Mouse (Mus musculus): ENCODE data around the gene Olfr220. TPM values are rescaled to one million over a fixed set of nuclear protein-coding genes. Genes with fewer than 3 reads are reported as not detected.
A peak's percentile ranks its signal among the peaks of the same experiment; 100 is the strongest.

The Olfr220 gene
- total and polyA plus RNA-seq, 2 experiments from 2014 or later, result not detected

DNA sequence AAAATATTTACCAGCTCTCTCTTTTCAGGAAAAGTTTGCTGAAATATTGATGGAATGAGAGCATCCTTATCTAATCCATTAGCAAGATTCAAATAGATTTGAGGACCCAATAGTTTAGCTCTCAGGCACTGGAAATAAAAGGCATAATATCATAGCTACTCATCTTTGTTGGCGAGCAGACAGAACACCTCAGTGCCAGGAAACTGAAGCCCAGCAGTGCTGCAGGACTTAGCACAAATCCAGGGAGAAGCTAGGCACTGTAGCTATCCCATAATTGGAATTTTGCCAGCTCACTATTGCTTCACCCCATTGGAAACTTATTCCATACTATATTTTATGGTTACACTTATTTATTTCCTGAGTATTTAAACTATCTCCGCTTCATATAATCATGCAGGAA, 13.2 kb downstream of the Olfr220 start:
- Histone ChIP-seq H3K9me3 (ENCODE audit: low read length) (no peaks in the 10 kb centered on the region), H3K9ac (no peak overlapping the region), H3K4me2 (ENCODE audit: low read depth) (no peak overlapping the region), H3K27me3 (ENCODE audit: insufficient read depth, low read length) (no peaks in the 10 kb centered on the region), H3K36me3 (ENCODE audit: insufficient read depth) (no peaks in the 10 kb centered on the region), H3K4me3 (ENCODE audit: low read depth, low read length) (no peak overlapping the region), H3K27ac (ENCODE audit: low read depth, low read length) (no peak overlapping the region), H3K4me1 (ENCODE audit: insufficient read depth) (no peaks in the 10 kb centered on the region)
- ATAC-seq (no peak), DNase-seq (no peak)
- TF ChIP-seq CTCF (IDR thresholded peaks at IDR 0.05; ENCODE audit: low read depth), result no peak
- 87% methylated on average over 2 of the region's 2 CpGs for WGBS

GRCm38 (mm10) chr1:174465385-174465784, 23.5 kb downstream of the Olfr220 start:
- no peak for DNase-seq
- H3K27me3 ChIP-seq (ENCODE audit: insufficient read depth, low read length), result no peaks in the 10 kb centered on the region
- 85% methylated on average over 3 of the region's 3 CpGs for WGBS
- H3K9me3 ChIP-seq (ENCODE audit: low read length), result no peaks in the 10 kb centered on the region
- H3K36me3 ChIP-seq (ENCODE audit: insufficient read depth), result no peaks in the 10 kb centered on the region
- H3K4me2 ChIP-seq (ENCODE audit: low read depth), result no peak overlapping the region
- no peak overlapping the region for H3K27ac ChIP-seq (ENCODE audit: low read depth, low read length)
- no peaks in the 10 kb centered on the region for H3K4me1 ChIP-seq (ENCODE audit: insufficient read depth)
- H3K4me3 ChIP-seq (ENCODE audit: low read depth, low read length), result no peak overlapping the region
- TF ChIP-seq CTCF (IDR thresholded peaks at IDR 0.05; ENCODE audit: low read depth), result no peak
- ATAC-seq, result no peak
- H3K9ac ChIP-seq, result no peak overlapping the region

DNA sequence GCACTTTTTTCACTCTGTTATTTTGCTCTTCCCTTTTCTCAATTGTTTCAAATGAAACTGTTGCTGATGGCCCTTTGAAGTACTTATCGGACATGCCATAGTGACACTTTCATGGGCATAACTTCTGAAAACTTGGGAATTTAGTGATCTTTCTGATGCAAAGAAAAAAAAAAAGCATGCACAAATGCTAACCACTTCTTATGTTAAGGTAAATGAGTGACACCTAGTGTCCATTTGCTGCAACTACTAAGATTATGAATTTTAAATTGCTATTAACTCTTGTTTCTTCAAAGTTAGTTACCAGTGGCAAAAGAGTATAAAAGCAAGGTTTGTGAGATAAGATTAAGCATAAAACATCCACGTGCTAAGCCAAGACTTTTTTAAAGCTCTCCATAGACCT, 24.4 kb downstream of the Olfr220 start:
- Histone ChIP-seq H3K27me3 (ENCODE audit: insufficient read depth, low read length) (no peaks in the 10 kb centered on the region), H3K27ac (ENCODE audit: low read depth, low read length) (no peak overlapping the region), H3K4me2 (ENCODE audit: low read depth) (no peak overlapping the region), H3K36me3 (ENCODE audit: insufficient read depth) (no peaks in the 10 kb centered on the region), H3K4me1 (ENCODE audit: insufficient read depth) (no peaks in the 10 kb centered on the region), H3K9me3 (ENCODE audit: low read length) (no peaks in the 10 kb centered on the region), H3K4me3 (ENCODE audit: low read depth, low read length) (no peak overlapping the region), H3K9ac (no peak overlapping the region)
- 27% methylated on average over 2 of the region's 2 CpGs for WGBS
- DNase-seq (peak; percentile 66), ATAC-seq (no peak)
- TF ChIP-seq CTCF (IDR thresholded peaks at IDR 0.05; ENCODE audit: low read depth), result peak; percentile 78

- no peak overlapping the region for H3K9ac ChIP-seq
- WGBS, result 5% methylated on average over 6 of the region's 6 CpGs
These were observed 27.9 kb downstream of the Olfr220 start for GRCm38 (mm10) chr1:174469736-174470135.

GRCm38 (mm10) chr1:174482567-174482966, 40.7 kb downstream of the Olfr220 start:
- Histone ChIP-seq H3K4me1 (ENCODE audit: insufficient read depth) (no peaks in the 10 kb centered on the region), H3K27me3 (ENCODE audit: insufficient read depth, low read length) (no peaks in the 10 kb centered on the region), H3K4me3 (ENCODE audit: low read depth, low read length) (no peak overlapping the region), H3K4me2 (ENCODE audit: low read depth) (no peak overlapping the region), H3K9ac (no peak overlapping the region), H3K36me3 (ENCODE audit: insufficient read depth) (no peaks in the 10 kb centered on the region), H3K9me3 (ENCODE audit: low read length) (no peaks in the 10 kb centered on the region), H3K27ac (ENCODE audit: low read depth, low read length) (no peak overlapping the region)
- WGBS, result 92% methylated on average over 6 of the region's 6 CpGs
- TF ChIP-seq CTCF (IDR thresholded peaks at IDR 0.05; ENCODE audit: low read depth), result no peak
- no peak for ATAC-seq
- no peak for DNase-seq

More at GRCm38 (mm10) chr1:174469736-174470135, 27.9 kb downstream of the Olfr220 start:
- Histone ChIP-seq H3K4me1 (ENCODE audit: insufficient read depth) (no peaks in the 10 kb centered on the region), H3K36me3 (ENCODE audit: insufficient read depth) (no peaks in the 10 kb centered on the region), H3K4me2 (ENCODE audit: low read depth) (no peak overlapping the region), H3K27me3 (ENCODE audit: insufficient read depth, low read length) (no peaks in the 10 kb centered on the region), H3K4me3 (ENCODE audit: low read depth, low read length) (no peak overlapping the region), H3K9me3 (ENCODE audit: low read length) (no peaks in the 10 kb centered on the region), H3K27ac (ENCODE audit: low read depth, low read length) (no peak overlapping the region)
- TF ChIP-seq CTCF (IDR thresholded peaks at IDR 0.05; ENCODE audit: low read depth), result peak; percentile 99
- ATAC-seq, result peak; percentile 90
- peak; percentile 82 for DNase-seq

DNA sequence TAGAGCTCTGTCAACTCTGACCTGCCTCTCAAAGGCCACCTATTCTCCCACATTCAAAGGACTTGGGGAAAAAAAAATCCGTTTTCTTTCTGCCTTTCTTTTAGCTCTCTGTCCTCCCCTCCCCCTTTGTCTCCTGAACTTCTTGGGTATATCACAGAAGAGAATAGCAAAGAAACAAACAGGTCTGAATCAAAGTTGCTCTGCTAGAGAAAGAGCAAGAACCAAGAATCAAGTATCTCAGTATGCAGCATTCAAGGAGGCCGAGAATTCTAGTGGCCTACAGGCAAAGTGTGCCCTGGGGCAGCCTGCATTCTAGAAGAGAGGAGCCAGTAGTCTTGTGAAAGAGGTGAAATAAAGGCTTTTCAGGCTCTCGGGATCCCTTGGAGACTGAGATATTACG, 58.2 kb downstream of the Olfr220 start:
- Histone ChIP-seq H3K27ac (ENCODE audit: low read depth, low read length) (no peak overlapping the region), H3K4me1 (ENCODE audit: insufficient read depth) (no peaks in the 10 kb centered on the region), H3K9ac (no peak overlapping the region), H3K36me3 (ENCODE audit: insufficient read depth) (no peaks in the 10 kb centered on the region), H3K9me3 (ENCODE audit: low read length) (no peaks in the 10 kb centered on the region), H3K27me3 (ENCODE audit: insufficient read depth, low read length) (no peaks in the 10 kb centered on the region), H3K4me3 (ENCODE audit: low read depth, low read length) (no peak overlapping the region), H3K4me2 (ENCODE audit: low read depth) (no peak overlapping the region)
- TF ChIP-seq CTCF (IDR thresholded peaks at IDR 0.05; ENCODE audit: low read depth), result no peak
- ATAC-seq (no peak), DNase-seq (no peak)
- 11% methylated on average over 4 of the region's 4 CpGs for WGBS

Other genes with a start within 250 kb of the Olfr220 start
- not detected in 2 replicates for gene Olfr419, start 190.0 kb upstream of the Olfr220 start, total RNA-seq (2014; rRNA removed)
- not detected in 2 replicates for gene Olfr419, start 190.0 kb upstream of the Olfr220 start, polyA plus RNA-seq (2015; fragmentation: Nextera tagmentation; extraction: Ambion mirVana)
- gene Mptx1, start 111.6 kb upstream of the Olfr220 start, total RNA-seq (2014; rRNA removed), result not detected in 2 replicates
- gene Mptx1, start 111.6 kb upstream of the Olfr220 start, polyA plus RNA-seq (2015; fragmentation: Nextera tagmentation; extraction: Ambion mirVana), result not detected in 2 replicates
- not detected in 2 replicates for gene Olfr417, start 77.0 kb upstream of the Olfr220 start, total RNA-seq (2014; rRNA removed)
- not detected in 2 replicates for gene Olfr417, start 77.0 kb upstream of the Olfr220 start, polyA plus RNA-seq (2015; fragmentation: Nextera tagmentation; extraction: Ambion mirVana)
- gene Olfr248, start 51.0 kb upstream of the Olfr220 start, total RNA-seq (2014; rRNA removed), result not detected in 2 replicates
- gene Olfr248, start 51.0 kb upstream of the Olfr220 start, polyA plus RNA-seq (2015; fragmentation: Nextera tagmentation; extraction: Ambion mirVana), result not detected in 2 replicates
- gene Olfr414, start 18.0 kb upstream of the Olfr220 start, total RNA-seq (2014; rRNA removed), result not detected in 2 replicates
- not detected in 2 replicates for gene Olfr414, start 18.0 kb upstream of the Olfr220 start, polyA plus RNA-seq (2015; fragmentation: Nextera tagmentation; extraction: Ambion mirVana)
- gene Fmn2, start 59.7 kb downstream of the Olfr220 start, total RNA-seq (2014; rRNA removed), result 13.9 and 21.3 TPM in 2 replicates
- 4.3 and 5.9 TPM in 2 replicates for gene Fmn2, start 59.7 kb downstream of the Olfr220 start, polyA plus RNA-seq (2015; fragmentation: Nextera tagmentation; extraction: Ambion mirVana)